Mouse (Mus musculus): ENCODE measurements around the gene Irgq. TPM values are rescaled to one million over a fixed set of nuclear protein-coding genes. Genes with fewer than 3 reads are reported as not detected.
"Not testable (repeated sequence)": the region's sequence is repeated elsewhere in the genome, so short reads cannot be mapped to it uniquely, and the experiment has no call there.

The Irgq gene
- 13.4 and 14.0 TPM in 2 replicates for polyA plus RNA-seq (2014; fragmentation: Nextera tagmentation; extraction: Ambion mirVana)

GRCm38 (mm10) chr7:24530062-24530931, at the start of gene Irgq:
Gene Irgq, plus strand, starts transcription at chr7:24530689.
- Histone ChIP-seq H3K27ac (ENCODE audit: low read depth, low read length) (peak within 1 kb of the TSS; percentile 67), H3K4me1 (ENCODE audit: control insufficient read depth, insufficient read depth, low read length) (peaks cover 20% of the 10 kb centered on the region), H3K4me2 (peak within 1 kb of the TSS; percentile 76), H3K4me3 (ENCODE audit: low read depth, low read length) (peak within 1 kb of the TSS; percentile 53), H3K36me3 (ENCODE audit: control insufficient read depth, insufficient read depth, low read length) (peaks cover 5% of the 10 kb centered on the region; the same call in 1 of the 2 replicates), H3K9me3 (ENCODE audit: control insufficient read depth, low read length) (no peaks in the 10 kb centered on the region), H3K9ac (ENCODE audit: low read length) (peak within 1 kb of the TSS; percentile 75), H3K27me3 (ENCODE audit: control insufficient read depth, insufficient read depth, low read length) (peaks cover 12% of the 10 kb centered on the region)
- DNase-seq (ENCODE audit: low spot score, missing footprints) (peak; percentile 100), ATAC-seq (ENCODE audit: low FRiP score) (peak; percentile 91)
- WGBS, result 1% methylated on average over 44 of the region's 44 CpGs

- Histone ChIP-seq H3K9me3 (ENCODE audit: control insufficient read depth, low read length) (no peaks in the 10 kb centered on the region), H3K4me3 (ENCODE audit: low read depth, low read length) (peak overlapping the region; percentile 84), H3K4me1 (ENCODE audit: control insufficient read depth, insufficient read depth, low read length) (peaks cover 16% of the 10 kb centered on the region), H3K9ac (ENCODE audit: low read length) (peak overlapping the region; percentile 90), H3K27ac (ENCODE audit: low read depth, low read length) (no peak overlapping the region), H3K27me3 (ENCODE audit: control insufficient read depth, insufficient read depth, low read length) (peaks cover 7% of the 10 kb centered on the region), H3K4me2 (peak overlapping the region; percentile 95), H3K36me3 (ENCODE audit: control insufficient read depth, insufficient read depth, low read length) (no peaks in the 10 kb centered on the region)
- WGBS, result 12% methylated on average over 14 of the region's 14 CpGs
- peak; percentile 90 for DNase-seq (ENCODE audit: low spot score, missing footprints)
- ATAC-seq (ENCODE audit: low FRiP score), result peak; percentile 41
These were observed 49.5 kb upstream of the Irgq start for GRCm38 (mm10) chr7:24480986-24481473.

- H3K27ac ChIP-seq (ENCODE audit: low read depth, low read length), result no peak within 1 kb of the TSS; the same call in 1 of the 2 replicates
- ATAC-seq (ENCODE audit: low FRiP score), result peak; percentile 88
- H3K4me3 ChIP-seq (ENCODE audit: low read depth, low read length), result peak within 1 kb of the TSS; percentile 84
- H3K9me3 ChIP-seq (ENCODE audit: control insufficient read depth, low read length), result no peaks in the 10 kb centered on the region
- peak within 1 kb of the TSS; percentile 90 for H3K9ac ChIP-seq (ENCODE audit: low read length)
- H3K4me2 ChIP-seq, result peak within 1 kb of the TSS; percentile 95
- peaks cover 22% of the 10 kb centered on the region for H3K4me1 ChIP-seq (ENCODE audit: control insufficient read depth, insufficient read depth, low read length)
- H3K36me3 ChIP-seq (ENCODE audit: control insufficient read depth, insufficient read depth, low read length), result no peaks in the 10 kb centered on the region
- WGBS, result under 1% methylated on average over 67 of the region's 83 CpGs
- peak; percentile 100 for DNase-seq (ENCODE audit: low spot score, missing footprints)
- peaks cover 7% of the 10 kb centered on the region for H3K27me3 ChIP-seq (ENCODE audit: control insufficient read depth, insufficient read depth, low read length)
These were observed 48.8 kb upstream of the Irgq start, which contains the start of gene Cadm4 for GRCm38 (mm10) chr7:24481474-24482207. Gene Cadm4, plus strand, starts transcription at chr7:24482023.

GRCm38 (mm10) chr7:24482208-24483020, 48.1 kb upstream of the Irgq start:
- Histone ChIP-seq H3K4me3 (ENCODE audit: low read depth, low read length) (peak overlapping the region; percentile 84), H3K9ac (ENCODE audit: low read length) (peak overlapping the region; percentile 90), H3K4me2 (peak overlapping the region; percentile 95), H3K4me1 (ENCODE audit: control insufficient read depth, insufficient read depth, low read length) (peaks cover 29% of the 10 kb centered on the region), H3K27me3 (ENCODE audit: control insufficient read depth, insufficient read depth, low read length) (peaks cover 7% of the 10 kb centered on the region), H3K36me3 (ENCODE audit: control insufficient read depth, insufficient read depth, low read length) (no peaks in the 10 kb centered on the region), H3K27ac (ENCODE audit: low read depth, low read length) (no peak overlapping the region; the same call in 1 of the 2 replicates), H3K9me3 (ENCODE audit: control insufficient read depth, low read length) (no peaks in the 10 kb centered on the region)
- ATAC-seq (ENCODE audit: low FRiP score) (peak; percentile 54; the same call in 1 of the 2 replicates), DNase-seq (ENCODE audit: low spot score, missing footprints) (peak; percentile 90)
- 2% methylated on average over 23 of the region's 38 CpGs for WGBS

- H3K4me3 ChIP-seq (ENCODE audit: low read depth, low read length), result peak overlapping the region; percentile 84
- peak overlapping the region; percentile 90 for H3K9ac ChIP-seq (ENCODE audit: low read length)
- not testable (repeated sequence) for H3K27me3 ChIP-seq (ENCODE audit: control insufficient read depth, insufficient read depth, low read length); H3K27ac ChIP-seq (ENCODE audit: low read depth, low read length); ATAC-seq (ENCODE audit: low FRiP score); DNase-seq (ENCODE audit: low spot score, missing footprints); H3K36me3 ChIP-seq (ENCODE audit: control insufficient read depth, insufficient read depth, low read length); H3K9me3 ChIP-seq (ENCODE audit: control insufficient read depth, low read length)
- peak overlapping the region; percentile 95 for H3K4me2 ChIP-seq
- 60% methylated on average over 6 of the region's 6 CpGs for WGBS
- peaks cover 29% of the 10 kb centered on the region for H3K4me1 ChIP-seq (ENCODE audit: control insufficient read depth, insufficient read depth, low read length)
These were observed 47.2 kb upstream of the Irgq start for GRCm38 (mm10) chr7:24483291-24483690.

- 89% methylated on average over 9 of the region's 9 CpGs for WGBS
- H3K4me3 ChIP-seq (ENCODE audit: low read depth, low read length), result no peak overlapping the region
- no peaks in the 10 kb centered on the region for H3K9me3 ChIP-seq (ENCODE audit: control insufficient read depth, low read length)
- H3K4me2 ChIP-seq, result no peak overlapping the region
- peak overlapping the region; percentile 51 for H3K9ac ChIP-seq (ENCODE audit: low read length)
- DNase-seq (ENCODE audit: low spot score, missing footprints), result peak; percentile 51
- no peak for ATAC-seq (ENCODE audit: low FRiP score)
- H3K27me3 ChIP-seq (ENCODE audit: control insufficient read depth, insufficient read depth, low read length), result peaks cover 7% of the 10 kb centered on the region
- H3K4me1 ChIP-seq (ENCODE audit: control insufficient read depth, insufficient read depth, low read length), result peaks cover 29% of the 10 kb centered on the region
- no peaks in the 10 kb centered on the region for H3K36me3 ChIP-seq (ENCODE audit: control insufficient read depth, insufficient read depth, low read length)
- H3K27ac ChIP-seq (ENCODE audit: low read depth, low read length), result no peak overlapping the region
These were observed 45.0 kb upstream of the Irgq start for GRCm38 (mm10) chr7:24485481-24485880.

- H3K4me2 ChIP-seq, result peak overlapping the region; percentile 28
- H3K36me3 ChIP-seq (ENCODE audit: control insufficient read depth, insufficient read depth, low read length), result no peaks in the 10 kb centered on the region
- peaks cover 24% of the 10 kb centered on the region for H3K4me1 ChIP-seq (ENCODE audit: control insufficient read depth, insufficient read depth, low read length)
- no peaks in the 10 kb centered on the region for H3K27me3 ChIP-seq (ENCODE audit: control insufficient read depth, insufficient read depth, low read length)
- H3K4me3 ChIP-seq (ENCODE audit: low read depth, low read length), result no peak overlapping the region
- WGBS, result 58% methylated on average over 9 of the region's 9 CpGs
- peak overlapping the region; percentile 51; the same call in 1 of the 2 replicates for H3K9ac ChIP-seq (ENCODE audit: low read length)
- H3K27ac ChIP-seq (ENCODE audit: low read depth, low read length), result no peak overlapping the region; the same call in 1 of the 2 replicates
- peak; percentile 88 for DNase-seq (ENCODE audit: low spot score, missing footprints)
- H3K9me3 ChIP-seq (ENCODE audit: control insufficient read depth, low read length), result no peaks in the 10 kb centered on the region
- ATAC-seq (ENCODE audit: low FRiP score), result peak; percentile 66
These were observed 43.8 kb upstream of the Irgq start for GRCm38 (mm10) chr7:24486654-24487130.

GRCm38 (mm10) chr7:24487403-24487802, 43.1 kb upstream of the Irgq start:
- DNase-seq (ENCODE audit: low spot score, missing footprints), result peak; percentile 59
- 49% methylated on average over 3 of the region's 3 CpGs for whole genome bisulfite sequencing
- H3K36me3 ChIP-seq (ENCODE audit: control insufficient read depth, insufficient read depth, low read length), result no peaks in the 10 kb centered on the region
- H3K27ac ChIP-seq (ENCODE audit: low read depth, low read length), result no peak overlapping the region
- no peaks in the 10 kb centered on the region for H3K27me3 ChIP-seq (ENCODE audit: control insufficient read depth, insufficient read depth, low read length)
- ATAC-seq (ENCODE audit: low FRiP score), result no peak
- peaks cover 24% of the 10 kb centered on the region for H3K4me1 ChIP-seq (ENCODE audit: control insufficient read depth, insufficient read depth, low read length)
- H3K4me2 ChIP-seq, result no peak overlapping the region
- H3K4me3 ChIP-seq (ENCODE audit: low read depth, low read length), result no peak overlapping the region
- H3K9me3 ChIP-seq (ENCODE audit: control insufficient read depth, low read length), result no peaks in the 10 kb centered on the region
- no peak overlapping the region for H3K9ac ChIP-seq (ENCODE audit: low read length)
